Mouse (Mus musculus): ENCODE measurements around the gene Olfr1417.
"Not testable (repeated sequence)": the region's sequence is repeated elsewhere in the genome, so short reads cannot be mapped to it uniquely, and the experiment has no call there.

Olfr1417 gene

GRCm38 (mm10) chr19:11839119-11839518 is at the start of gene Olfr1417:
Gene Olfr1417, minus strand, starts transcription at chr19:11839219.
- no peak for DNase-seq (ENCODE audit: low read depth, low spot score)

GRCm38 (mm10) chr19:11886265-11886664 is 47.2 kb upstream of the Olfr1417 start, which contains the start of gene Olfr1420:
Gene Olfr1420, plus strand, starts transcription at chr19:11886565.
- no peak for DNase-seq (ENCODE audit: low read depth, low spot score)

DNA sequence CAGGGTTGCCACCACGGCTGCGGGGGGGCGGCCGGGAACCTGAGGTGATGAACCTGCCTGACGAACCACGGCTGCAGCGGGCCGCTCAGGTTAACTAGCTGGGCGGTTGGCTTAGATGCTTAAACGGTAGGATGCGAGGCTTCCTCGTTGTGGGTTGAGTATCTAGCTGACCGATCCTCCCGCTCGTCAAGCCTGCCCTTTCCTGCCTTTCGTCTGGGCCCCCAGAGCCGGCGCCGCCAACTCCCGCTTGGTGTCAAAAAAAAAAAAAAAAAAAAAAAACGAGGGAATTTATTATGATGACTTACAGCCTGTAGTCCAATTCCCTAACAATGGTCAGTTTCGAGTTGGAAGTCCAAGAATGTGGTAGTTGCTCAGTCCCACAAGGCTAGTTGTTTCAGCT is 39.4 kb upstream of the Olfr1417 start:
- not testable (repeated sequence) for DNase-seq (ENCODE audit: low read depth, low spot score)

DNA sequence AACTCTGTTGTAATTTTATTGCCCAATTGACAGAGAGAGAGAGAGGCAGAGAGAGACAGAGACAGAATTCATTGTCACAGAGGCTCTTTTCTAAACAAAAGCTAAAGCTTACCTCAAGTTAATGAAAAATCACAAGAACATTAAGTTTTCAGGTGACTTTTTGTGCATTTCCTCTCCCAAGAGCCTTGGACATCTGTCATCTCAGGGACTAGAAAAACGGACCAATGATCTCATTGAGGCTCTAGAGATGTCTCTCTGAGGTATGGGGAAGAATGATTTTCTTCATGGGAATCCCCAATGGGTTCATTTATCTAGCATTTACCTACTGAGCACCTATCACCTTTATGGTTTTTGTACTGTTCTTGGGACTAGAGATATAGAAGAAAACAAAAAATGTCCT is 36.0 kb upstream of the Olfr1417 start, which contains the start of gene Olfr1419:
Gene Olfr1419, minus strand, starts transcription at position 101 of the 400 bp plus-strand sequence.
- DNase-seq (ENCODE audit: low read depth, low spot score), result no peak

DNA sequence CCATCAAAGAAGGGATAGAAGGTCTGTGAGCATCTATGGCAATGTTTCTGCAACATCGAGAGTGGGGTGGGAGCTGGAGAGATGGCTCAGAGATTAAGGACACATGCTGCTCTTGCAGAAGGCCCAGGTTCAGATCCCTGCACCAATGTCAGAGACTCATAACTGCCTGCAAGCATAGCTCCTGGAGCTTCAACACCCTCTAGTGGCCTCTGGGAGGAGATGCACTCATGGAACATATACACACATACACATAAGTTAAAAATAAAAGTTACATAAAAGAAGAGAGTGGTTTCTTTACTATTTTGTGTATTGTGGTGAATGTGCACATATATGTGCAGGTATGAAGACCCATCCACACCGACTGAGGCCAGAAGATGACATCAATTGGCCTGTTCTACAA is 28.8 kb upstream of the Olfr1417 start:
- DNase-seq (ENCODE audit: low read depth, low spot score), result no peak

DNA sequence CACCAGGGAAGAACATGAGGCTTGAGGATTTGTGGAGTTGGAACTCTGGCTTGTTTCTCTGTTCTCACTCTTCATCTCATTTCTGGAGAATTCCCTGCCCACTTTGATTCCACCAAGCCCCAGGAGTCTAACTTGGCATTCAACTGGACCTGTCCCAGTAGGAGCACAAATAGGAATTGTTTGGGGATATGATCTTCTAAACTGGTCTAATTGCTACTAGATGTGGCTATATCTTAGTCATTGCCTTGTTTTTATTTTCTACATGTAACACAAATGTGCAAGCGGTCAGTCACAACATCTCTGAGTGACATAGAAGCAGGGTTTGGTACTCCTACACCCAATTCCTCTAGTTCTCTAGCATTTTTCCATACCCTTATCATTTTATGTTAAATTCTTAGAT is 21.9 kb upstream of the Olfr1417 start, which contains the start of gene Olfr1418:
Gene Olfr1418, minus strand, starts transcription at position 101 of the 400 bp plus-strand sequence.
- DNase-seq (ENCODE audit: low read depth, low spot score), result no peak

DNA sequence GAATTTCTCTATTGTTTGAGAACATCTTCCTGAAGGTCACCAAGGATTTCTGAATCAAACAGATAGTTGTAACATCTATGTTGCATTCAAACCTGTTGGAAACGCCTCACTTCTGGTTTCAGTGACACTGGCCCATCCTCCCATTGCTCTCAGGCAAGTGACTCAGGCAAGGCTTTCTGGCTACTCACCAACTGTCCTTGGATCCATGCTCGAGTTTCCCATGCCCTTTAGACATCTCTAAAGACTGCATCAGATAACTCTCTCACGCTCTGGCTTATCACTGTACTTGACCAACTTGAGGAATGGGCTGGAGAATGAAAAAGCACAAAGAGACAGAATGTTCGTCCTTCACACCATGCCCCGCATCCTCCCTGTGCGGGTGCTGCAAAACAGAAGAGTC is 17.5 kb upstream of the Olfr1417 start:
- no peak for DNase-seq (ENCODE audit: low read depth, low spot score)

DNA sequence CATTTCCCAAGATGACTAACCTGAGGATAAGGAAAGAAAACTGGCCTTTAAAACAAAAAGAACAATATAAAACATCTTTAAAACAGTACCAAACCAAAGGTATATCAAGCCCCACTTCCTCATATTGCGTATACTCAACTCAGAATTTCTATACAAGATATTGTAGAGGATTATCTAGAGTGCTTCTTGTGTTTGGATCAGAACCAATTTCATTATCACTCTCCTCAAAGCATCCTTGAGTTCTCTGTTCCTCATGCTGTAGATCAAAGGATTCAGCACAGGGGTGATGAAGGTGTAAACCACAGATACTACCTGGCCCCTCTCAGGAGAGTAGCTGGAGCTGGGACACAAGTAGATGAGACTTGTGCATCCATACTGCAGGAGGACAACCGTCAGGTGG is 15.8 kb upstream of the Olfr1417 start:
- no peak for DNase-seq (ENCODE audit: low read depth, low spot score)

GRCm38 (mm10) chr19:11852652-11853051 is 13.6 kb upstream of the Olfr1417 start:
- no peak for DNase-seq (ENCODE audit: low read depth, low spot score)

- DNase-seq (ENCODE audit: low read depth, low spot score), result no peak
Measured at GRCm38 (mm10) chr19:11846333-11846732, 7.3 kb upstream of the Olfr1417 start.

GRCm38 (mm10) chr19:11823346-11824065 is 15.5 kb downstream of the Olfr1417 start:
- DNase-seq (ENCODE audit: low read depth, low spot score), result no peak

- no peak for DNase-seq (ENCODE audit: low read depth, low spot score)
Measured at GRCm38 (mm10) chr19:11820211-11820610, 18.8 kb downstream of the Olfr1417 start.

DNA sequence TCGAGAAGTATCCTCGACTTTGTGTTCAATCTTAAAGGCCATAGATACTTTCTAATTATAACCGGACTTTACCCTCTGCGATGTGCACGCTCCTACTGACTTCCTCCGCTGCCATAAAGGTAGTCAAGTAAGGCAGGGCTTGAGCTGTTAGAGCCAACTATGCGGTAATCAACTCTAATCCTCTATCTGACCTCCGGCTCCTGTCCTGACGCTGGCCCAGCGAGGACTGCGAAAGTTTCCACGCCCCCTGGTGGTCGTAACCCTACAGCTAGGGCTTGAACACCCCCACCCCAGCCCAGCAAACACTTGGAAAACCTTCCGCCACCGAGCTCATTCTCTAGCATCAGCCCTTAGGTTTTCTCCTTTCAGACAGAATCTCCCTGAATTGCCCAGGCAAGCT is 19.2 kb downstream of the Olfr1417 start:
- no peak for DNase-seq (ENCODE audit: low read depth, low spot score)

GRCm38 (mm10) chr19:11819143-11819700 is 19.8 kb downstream of the Olfr1417 start, which contains the start of gene Stx3:
Gene Stx3, minus strand, starts transcription at chr19:11819403.
- no peak for DNase-seq (ENCODE audit: low read depth, low spot score)

DNA sequence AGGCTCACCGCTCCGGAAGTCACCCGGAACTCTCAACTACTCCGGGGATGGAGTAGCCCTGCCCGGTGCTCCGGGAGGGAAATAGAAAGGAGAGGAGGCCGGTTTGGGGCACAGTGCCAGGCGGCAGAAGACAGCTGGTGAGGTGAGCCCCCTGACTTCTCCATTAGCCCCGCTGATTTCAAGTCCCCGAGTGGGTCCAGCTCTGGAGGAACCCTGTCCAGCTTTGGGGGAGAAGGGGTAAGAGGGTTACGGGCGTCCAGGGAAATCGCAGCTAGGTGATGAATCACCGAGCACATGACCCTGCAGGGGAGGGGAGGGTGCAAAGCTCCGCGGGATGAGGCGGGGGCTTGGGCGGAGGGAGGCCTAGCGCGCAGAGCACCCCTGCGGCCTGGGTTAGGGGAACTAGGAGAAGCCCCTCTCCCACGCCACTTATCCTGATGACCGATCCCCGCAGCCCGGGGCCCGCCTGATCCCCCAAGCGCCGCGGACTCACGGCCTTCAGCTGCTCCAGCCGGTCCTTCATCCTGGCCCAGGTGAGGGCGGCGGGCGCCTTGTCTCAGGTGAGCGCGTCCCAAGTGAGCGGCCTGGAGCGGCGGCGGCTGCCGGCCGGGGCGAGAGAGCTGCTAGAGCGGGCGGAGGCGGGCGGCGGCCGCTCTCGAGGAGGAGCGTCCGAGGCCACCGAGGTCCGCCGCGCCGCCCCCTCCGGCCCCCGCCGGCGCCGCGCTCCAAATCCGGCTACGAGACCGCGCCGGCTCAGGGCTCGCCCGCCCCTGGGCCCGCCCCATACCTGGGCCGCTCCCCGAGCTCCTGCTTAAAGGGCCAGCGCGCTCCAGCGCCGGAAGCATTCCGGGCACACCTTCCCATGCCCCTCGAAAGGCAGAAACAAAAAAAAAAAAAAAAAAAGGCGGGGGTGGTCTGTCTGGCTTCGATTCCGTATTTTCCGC is 20.5 kb downstream of the Olfr1417 start:
- no peak for DNase-seq (ENCODE audit: low read depth, low spot score)

- DNase-seq (ENCODE audit: low read depth, low spot score), result no peak
Measured at GRCm38 (mm10) chr19:11817586-11817985, 21.4 kb downstream of the Olfr1417 start.

DNA sequence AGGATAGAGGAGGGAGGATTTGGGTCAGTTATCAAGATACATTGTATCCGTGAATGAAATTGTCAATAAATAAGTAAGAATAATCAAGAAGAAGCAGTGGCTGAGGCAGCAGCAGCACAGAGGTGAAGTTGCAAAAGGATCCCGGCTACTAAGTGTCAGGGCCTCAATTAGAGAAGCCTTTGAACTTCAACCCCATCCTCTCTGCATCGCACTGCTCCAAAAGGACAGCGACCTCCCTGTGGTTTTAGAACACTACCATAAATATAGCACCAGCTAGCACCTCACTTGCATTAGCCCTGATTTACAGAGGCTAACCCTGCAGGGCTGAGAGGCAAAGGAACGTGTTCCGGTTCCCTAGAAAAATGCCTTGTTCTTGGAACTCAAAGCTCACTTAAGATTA is 22.3 kb downstream of the Olfr1417 start:
- DNase-seq (ENCODE audit: low read depth, low spot score), result no peak

- DNase-seq (ENCODE audit: low read depth, low spot score), result no peak
Measured at GRCm38 (mm10) chr19:11814742-11815333, 24.2 kb downstream of the Olfr1417 start.

GRCm38 (mm10) chr19:11813649-11814048 is 25.4 kb downstream of the Olfr1417 start:
- DNase-seq (ENCODE audit: low read depth, low spot score), result no peak

GRCm38 (mm10) chr19:11813136-11813535 is 25.9 kb downstream of the Olfr1417 start:
- no peak for DNase-seq (ENCODE audit: low read depth, low spot score)

GRCm38 (mm10) chr19:11811688-11812365 is 27.2 kb downstream of the Olfr1417 start:
- no peak for DNase-seq (ENCODE audit: low read depth, low spot score)
